Mouse (Mus musculus) skeletal muscle tissue, adult 2 months (tissue): ENCODE results near the gene E2f6.
A peak's percentile ranks its signal among the peaks of the same experiment; 100 is the strongest.

Experiments used
- DNase-seq: peaks from one replicate; pipeline ENCODE4 v3.0.0-alpha.2; 2012; ENCODE audit warnings: low read depth, low spot score

The E2f6 gene

GRCm38 (mm10) chr12:16800259-16800958 is 10.4 kb upstream of the E2f6 start, which contains the start of gene Greb1:
Greb1 (minus strand) TSS chr12:16800886.
- DNase-seq, result no peak

DNA sequence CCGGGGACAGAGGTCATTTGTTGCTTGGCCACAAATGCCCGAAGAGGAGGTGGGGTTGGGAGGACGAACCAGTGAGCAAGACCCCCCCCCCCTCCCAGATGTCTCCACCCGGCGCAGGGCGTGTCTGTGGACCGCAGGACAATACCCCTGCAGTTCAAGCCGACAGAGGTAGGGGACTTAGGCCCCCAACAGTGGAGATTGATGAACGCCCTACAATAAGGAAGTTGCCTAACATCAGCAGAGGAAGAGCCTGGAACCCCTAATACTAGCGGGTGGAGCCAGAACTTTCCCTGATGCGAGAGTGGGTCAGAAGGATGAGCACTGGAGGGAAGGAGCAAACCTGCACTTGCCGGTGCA is 9.8 kb upstream of the E2f6 start:
- no peak for DNase-seq

DNA sequence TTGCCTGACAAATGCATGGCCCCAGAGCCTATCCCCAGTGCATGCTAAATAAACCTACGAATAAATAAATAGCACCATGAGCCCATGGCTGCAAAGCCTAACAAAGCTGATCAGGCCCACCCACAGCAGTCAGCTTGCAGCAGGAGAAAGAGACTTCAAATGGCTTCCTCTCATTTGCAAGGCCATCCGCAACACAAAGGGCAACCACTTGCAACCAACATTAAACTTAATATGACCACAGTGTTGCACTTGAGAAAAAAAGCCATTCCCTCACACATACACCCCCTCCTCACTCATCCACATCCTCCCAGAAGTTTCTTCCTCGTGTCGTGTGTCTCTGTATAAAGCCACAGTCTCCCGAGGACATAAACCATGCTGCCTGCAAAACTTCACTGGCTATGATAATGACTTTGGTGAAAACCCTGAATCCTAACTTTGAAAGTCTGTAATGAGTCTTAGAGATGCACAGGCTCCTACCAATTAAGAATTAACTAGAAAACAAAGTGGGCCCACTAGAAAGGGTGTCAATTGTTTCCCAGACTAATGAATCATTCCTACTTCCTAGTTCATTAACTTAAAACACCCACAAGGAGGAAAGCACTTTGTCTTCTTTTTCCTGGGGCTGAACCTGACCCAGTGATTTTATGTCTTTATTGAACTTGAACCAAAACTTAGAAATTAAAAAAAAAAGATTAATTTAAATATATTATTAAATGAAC is 7.4 kb upstream of the E2f6 start:
- DNase-seq, result no peak

DNA sequence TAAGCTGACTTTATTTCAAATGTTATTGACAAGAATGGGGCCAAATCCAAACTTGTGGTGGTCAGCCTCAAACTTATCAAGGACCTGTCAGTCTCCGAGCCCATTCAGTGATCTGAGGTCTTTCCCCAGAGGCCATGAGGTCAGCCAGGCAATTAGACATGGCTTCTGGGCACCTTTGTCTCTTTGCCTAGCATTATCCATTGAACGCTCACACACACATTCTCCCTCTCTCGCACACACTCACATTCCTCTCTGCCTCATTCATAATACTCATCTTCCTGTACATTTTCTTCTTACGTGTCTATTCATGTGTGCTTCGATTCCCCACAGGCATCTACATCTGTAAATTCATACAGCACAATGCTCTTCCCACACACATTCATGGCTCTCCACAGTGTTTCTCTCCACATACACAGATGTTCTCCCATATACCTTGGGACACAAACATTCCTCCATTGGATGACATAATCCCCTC is 6.8 kb upstream of the E2f6 start:
- no peak for DNase-seq

- DNase-seq, result peak; percentile 62
Observed at GRCm38 (mm10) chr12:16805511-16805910, 5.3 kb upstream of the E2f6 start.

DNA sequence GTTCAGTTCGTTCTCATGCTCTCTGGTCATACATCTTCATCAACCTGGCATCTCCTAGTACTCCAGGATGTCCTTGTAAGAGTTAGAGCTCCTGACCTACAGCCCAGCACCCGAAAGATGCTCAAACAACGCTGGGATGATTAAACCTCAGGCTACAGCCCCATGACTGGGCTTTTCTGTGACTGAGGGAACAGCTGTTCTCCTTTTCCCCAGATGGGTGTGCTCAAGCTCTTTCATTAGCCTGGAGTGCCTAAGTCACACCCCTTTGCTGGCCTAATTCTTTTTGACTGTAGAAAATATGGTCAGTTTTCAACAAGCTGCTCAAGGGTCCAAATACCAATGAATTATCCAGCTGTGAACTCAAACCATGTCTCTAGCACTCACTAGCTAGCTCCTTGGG is 2.7 kb upstream of the E2f6 start:
- DNase-seq, result peak; percentile 33

DNA sequence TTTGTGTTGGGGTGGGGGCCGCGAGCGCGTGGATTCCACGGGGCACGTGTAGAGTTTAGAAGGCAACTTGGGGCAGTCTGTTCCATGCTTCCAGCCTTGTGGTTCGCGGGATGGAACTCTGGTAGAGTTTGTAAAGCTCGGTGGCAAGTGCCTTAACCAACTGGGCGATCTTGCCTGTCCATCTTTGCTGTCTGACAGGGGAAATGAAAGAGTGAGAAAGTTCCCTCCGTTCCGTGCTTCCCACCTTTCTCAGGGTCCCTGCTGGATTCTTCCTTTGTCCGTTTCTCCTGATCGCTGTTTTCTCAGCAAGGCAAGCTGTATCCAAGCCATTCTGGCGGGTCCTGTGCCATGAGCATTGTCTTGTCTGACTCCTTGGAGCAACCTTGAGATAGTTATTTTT is 714 bp downstream of the E2f6 start:
- DNase-seq, result no peak

- DNase-seq, result no peak
Observed at GRCm38 (mm10) chr12:16817147-16817546, 6.4 kb downstream of the E2f6 start.

DNA sequence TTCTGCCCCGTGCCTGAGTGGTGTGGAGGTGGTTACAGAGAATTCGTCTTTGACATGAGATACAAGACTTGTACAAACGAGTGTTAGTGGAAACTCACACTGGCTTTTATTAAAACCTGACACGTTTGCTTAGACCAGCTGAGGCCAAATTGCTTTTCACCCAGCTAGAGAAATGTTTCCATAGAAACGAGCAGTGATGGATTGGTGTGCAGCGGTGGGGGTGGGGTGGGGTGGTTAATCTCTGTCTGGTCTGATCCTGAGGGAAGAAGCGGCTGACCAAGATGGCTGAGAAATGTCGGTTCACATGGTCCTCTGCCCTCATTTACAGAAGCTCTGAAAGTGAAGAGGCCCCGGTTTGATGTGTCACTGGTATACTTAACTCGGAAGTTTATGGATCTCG is 7.8 kb downstream of the E2f6 start:
- DNase-seq, result no peak

- DNase-seq, result peak; percentile 75
Observed at GRCm38 (mm10) chr12:16820761-16821160, 10.0 kb downstream of the E2f6 start.

- DNase-seq, result no peak
Observed at GRCm38 (mm10) chr12:16822181-16822734, 11.5 kb downstream of the E2f6 start.

- no peak for DNase-seq
Observed at GRCm38 (mm10) chr12:16823701-16824100, 12.9 kb downstream of the E2f6 start.

DNA sequence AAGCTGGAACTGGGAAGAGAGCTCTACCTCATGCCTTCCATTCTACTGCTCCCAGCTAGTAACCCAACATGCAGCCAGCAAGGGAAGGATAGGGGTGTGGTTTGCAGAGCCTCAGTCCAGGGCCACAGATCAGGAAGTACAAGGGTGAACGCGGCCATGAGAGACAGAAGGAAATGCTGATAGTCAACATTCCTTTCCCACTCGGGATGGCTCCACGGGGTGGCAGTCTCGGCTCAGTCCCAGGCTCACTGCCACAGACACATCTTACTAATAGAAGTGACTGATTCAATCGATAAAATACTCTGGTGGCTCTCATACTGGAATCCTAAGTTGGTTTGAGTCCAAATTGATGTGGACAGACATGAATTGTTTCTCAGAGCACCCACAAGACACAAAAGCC is 17.7 kb downstream of the E2f6 start:
- no peak for DNase-seq

- no peak for DNase-seq
Observed at GRCm38 (mm10) chr12:16829785-16830184, 19.0 kb downstream of the E2f6 start.

DNA sequence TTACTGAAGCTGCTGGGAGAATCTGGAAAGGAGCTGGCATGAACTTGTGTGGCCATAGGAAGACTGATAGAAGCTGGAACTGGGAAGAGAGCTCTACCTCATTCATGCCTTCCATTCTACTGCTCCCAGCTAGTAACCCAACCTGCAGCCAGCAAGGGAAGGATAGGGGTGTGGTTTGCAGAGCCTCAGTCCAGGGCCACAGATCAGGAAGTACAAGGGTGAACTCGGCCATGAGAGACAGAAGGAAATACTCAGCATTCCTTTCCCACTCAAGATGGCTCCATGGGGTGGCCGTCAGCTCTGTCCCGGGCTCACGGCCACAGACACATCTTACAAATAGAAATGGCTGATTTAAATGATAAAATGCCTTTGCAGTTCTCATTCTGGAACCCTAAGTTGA is 20.3 kb downstream of the E2f6 start:
- no peak for DNase-seq

DNA sequence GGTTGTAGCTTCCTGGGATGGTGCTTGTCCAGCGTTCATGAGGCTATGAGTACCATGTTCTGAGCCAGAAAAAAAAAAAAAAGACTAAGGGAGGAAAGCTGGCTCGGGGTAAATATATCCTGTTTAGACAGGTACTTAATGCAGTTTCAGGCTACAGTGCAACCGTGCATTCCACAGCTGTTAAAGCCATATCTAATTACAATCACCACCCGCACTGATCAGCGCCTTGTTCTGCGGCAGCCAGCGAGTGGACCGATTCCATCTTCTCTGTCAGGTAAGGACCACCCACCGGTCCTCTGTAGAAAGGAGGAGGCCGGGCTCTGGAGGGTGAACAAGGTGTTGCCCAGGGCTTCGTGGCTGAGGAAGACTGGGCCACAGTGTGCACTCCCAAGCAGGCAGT is 23.9 kb downstream of the E2f6 start:
- no peak for DNase-seq

DNA sequence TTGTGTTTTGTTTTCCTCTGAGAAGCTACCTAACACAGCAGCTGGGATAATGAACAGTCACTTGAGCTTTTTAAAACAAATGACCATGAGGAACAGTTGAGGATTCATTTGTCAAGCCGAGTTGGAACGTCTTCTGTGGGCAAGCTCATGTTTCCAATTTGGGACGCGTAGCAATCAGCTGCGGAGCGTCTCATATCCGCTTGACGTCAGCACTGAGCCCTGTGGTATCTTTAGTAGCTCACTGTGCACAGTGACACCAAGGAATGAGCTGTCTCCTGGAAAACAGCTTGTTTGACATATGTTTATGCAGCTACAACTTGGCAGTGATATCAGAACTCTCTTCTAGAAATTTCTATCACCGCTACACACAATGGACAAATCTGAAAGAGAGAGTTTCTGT is 25.4 kb downstream of the E2f6 start:
- peak; percentile 94 for DNase-seq

DNA sequence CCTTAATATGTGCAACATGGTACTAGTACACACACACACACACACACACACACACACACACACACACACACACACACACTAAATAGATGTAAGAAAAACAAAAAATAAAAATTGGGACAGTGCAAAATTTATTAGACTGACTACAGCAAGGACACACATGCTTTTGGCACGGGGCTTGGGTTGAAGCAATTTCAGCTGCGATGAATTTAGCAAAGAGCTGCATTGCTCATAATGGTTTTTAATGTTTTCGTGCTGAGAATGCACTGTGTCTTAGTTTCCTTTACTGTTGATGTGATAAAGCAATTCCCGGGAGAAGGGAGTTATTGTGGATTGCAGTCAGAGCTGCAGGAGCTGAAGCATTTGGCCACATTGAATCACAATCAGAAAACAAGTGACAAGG is 27.0 kb downstream of the E2f6 start:
- DNase-seq, result no peak

GRCm38 (mm10) chr12:16840842-16841782 is 30.3 kb downstream of the E2f6 start:
- no peak for DNase-seq

- DNase-seq, result no peak
Observed at GRCm38 (mm10) chr12:16844623-16845592, 34.1 kb downstream of the E2f6 start.
